Mouse (Mus musculus): ENCODE data around the gene Prl2c5. TPM values are rescaled to one million over a fixed set of nuclear protein-coding genes. Genes with fewer than 3 reads are reported as not detected.
"Not testable (repeated sequence)": the region's sequence is repeated elsewhere in the genome, so short reads cannot be mapped to it uniquely, and the experiment has no call there.

Gene Prl2c5
- polyA plus RNA-seq (2015; fragmentation: Nextera tagmentation; extraction: Ambion mirVana): not detected in 2 replicates

GRCm38 (mm10) chr13:13182415-13182814 lies at the start of gene Prl2c5:
Prl2c5 (plus strand) TSS chr13:13182715.
- H3K4me1 ChIP-seq (ENCODE audit: control insufficient read depth, insufficient read depth, low read length); H3K36me3 ChIP-seq (ENCODE audit: control insufficient read depth, insufficient read depth, low read length); H3K27ac ChIP-seq (ENCODE audit: low read length); ATAC-seq; H3K4me2 ChIP-seq (ENCODE audit: low read depth, low read length); H3K9me3 ChIP-seq (ENCODE audit: control insufficient read depth, low read length); H3K27me3 ChIP-seq (replicated peaks; ENCODE audit: control insufficient read depth, insufficient read depth, low read length); H3K9ac ChIP-seq (ENCODE audit: low read depth, low read length); H3K4me3 ChIP-seq (ENCODE audit: low read length): not testable (repeated sequence)
- 63% methylated on average over 2 of the region's 2 CpGs for WGBS

DNA sequence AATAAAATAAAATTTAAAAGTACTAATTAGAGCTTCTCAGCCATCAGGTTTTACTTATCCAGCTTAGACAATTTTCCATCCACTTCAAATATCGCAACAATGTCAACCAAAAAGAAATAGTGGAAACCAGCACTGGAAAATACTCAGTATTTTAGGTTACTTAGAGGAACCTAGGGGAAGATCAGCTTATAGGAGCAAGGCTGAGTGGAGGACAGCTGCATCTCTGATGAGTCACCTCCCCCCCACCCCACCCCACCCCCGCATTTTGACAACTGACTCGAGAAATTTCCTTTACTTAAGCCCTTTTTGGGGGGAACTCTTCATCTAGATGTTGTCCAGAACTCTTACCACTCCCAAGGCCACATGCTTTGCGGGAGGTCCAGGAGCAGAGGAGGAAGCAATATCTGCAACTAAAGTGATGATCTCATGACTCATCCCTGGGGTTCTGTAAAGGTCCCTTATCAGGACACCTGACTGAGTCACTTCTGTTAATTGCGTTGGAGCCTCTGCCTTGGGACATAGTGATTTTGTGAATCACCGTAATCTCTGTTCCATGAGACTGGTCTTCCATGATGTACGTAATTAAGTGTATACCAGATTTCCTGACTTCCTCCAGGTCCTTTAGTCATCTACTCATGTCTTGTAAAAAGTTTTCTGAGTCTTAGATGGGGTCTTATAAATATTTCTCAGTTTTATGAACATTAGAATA lies 19.6 kb upstream of the Prl2c5 start:
- not testable (repeated sequence) for H3K27ac ChIP-seq (ENCODE audit: low read length); H3K9ac ChIP-seq (ENCODE audit: low read depth, low read length); H3K9me3 ChIP-seq (ENCODE audit: control insufficient read depth, low read length); H3K4me3 ChIP-seq (ENCODE audit: low read length); H3K36me3 ChIP-seq (ENCODE audit: control insufficient read depth, insufficient read depth, low read length); ATAC-seq; H3K4me2 ChIP-seq (ENCODE audit: low read depth, low read length); H3K4me1 ChIP-seq (ENCODE audit: control insufficient read depth, insufficient read depth, low read length); H3K27me3 ChIP-seq (replicated peaks; ENCODE audit: control insufficient read depth, insufficient read depth, low read length)
- 58% methylated on average over 3 of the region's 7 CpGs for WGBS

DNA sequence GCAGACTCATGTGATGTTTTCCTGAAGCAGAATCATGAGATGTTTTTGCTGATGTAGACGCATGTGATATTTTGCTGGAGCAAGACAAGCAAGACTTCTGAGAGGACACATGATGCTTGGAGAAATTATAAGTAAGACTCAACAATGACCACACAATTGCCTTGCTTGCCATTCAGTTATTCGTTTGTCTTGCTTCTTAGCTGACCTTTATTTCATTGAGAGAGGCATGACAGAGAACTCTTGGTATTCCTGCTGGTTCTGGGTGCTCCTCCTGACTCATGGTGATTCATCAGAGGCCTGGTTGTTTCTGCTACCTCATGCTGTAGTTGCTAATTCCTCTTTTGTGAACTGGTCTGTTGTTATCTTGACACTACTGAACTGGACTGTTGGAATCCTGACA lies 13.9 kb upstream of the Prl2c5 start:
- H3K4me1 ChIP-seq (ENCODE audit: control insufficient read depth, insufficient read depth, low read length); H3K27ac ChIP-seq (ENCODE audit: low read length); H3K27me3 ChIP-seq (replicated peaks; ENCODE audit: control insufficient read depth, insufficient read depth, low read length); H3K9me3 ChIP-seq (ENCODE audit: control insufficient read depth, low read length); H3K4me2 ChIP-seq (ENCODE audit: low read depth, low read length); H3K36me3 ChIP-seq (ENCODE audit: control insufficient read depth, insufficient read depth, low read length); H3K9ac ChIP-seq (ENCODE audit: low read depth, low read length); ATAC-seq; H3K4me3 ChIP-seq (ENCODE audit: low read length): not testable (repeated sequence)
- WGBS: 81% methylated on average over 2 of the region's 2 CpGs

DNA sequence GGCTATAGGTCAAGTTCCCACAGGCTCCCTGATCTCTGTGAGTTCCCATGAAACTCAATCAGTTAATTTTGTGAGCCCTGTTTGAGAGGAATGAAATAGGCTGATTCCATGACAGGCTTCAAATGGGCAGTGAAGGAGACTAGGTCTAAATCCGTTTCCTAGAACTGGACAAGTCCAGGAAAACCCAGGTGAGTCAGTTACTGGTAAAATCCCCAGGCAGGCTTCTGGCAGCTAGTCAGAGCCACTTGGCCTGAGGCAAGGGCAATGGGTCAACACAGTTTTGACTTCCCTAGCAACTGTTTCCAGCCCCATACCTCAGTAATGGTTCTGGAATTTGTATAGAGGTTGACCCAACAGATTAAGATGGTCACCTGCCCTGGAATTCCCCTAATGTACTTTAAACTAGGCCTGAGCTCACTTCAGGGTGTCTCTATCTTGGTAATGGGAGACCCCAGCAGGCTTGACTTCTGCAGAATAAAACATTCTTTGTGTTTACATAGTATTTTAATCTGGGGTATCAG lies 8.8 kb upstream of the Prl2c5 start:
- H3K27me3 ChIP-seq (replicated peaks; ENCODE audit: control insufficient read depth, insufficient read depth, low read length); H3K27ac ChIP-seq (ENCODE audit: low read length); H3K9me3 ChIP-seq (ENCODE audit: control insufficient read depth, low read length); H3K9ac ChIP-seq (ENCODE audit: low read depth, low read length); H3K4me1 ChIP-seq (ENCODE audit: control insufficient read depth, insufficient read depth, low read length); H3K36me3 ChIP-seq (ENCODE audit: control insufficient read depth, insufficient read depth, low read length); H3K4me3 ChIP-seq (ENCODE audit: low read length); H3K4me2 ChIP-seq (ENCODE audit: low read depth, low read length); ATAC-seq: not testable (repeated sequence)
- WGBS: 83% methylated on average over 1 of the region's 1 CpGs

DNA sequence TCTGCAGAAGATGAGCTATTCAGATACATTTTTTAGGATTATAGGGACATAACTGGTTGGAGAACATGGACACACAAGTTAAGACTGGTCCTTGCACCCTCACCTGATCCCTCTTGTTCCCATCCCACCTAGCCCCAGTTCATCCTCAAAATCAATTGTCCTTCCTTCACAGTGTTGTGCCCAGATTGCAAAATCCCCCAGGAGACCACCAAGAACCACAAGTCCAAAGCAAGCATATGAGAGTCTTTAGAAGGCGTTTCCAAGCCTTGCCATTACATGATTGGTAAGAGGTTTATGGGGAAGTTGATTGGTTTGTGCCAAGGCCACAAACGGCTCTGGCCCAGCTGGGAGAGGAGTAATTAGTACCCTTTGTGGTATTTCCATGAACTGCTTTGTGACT lies 6.8 kb upstream of the Prl2c5 start:
- 58% methylated on average over 2 of the region's 2 CpGs for WGBS
- H3K36me3 ChIP-seq (ENCODE audit: control insufficient read depth, insufficient read depth, low read length); H3K4me2 ChIP-seq (ENCODE audit: low read depth, low read length); H3K27me3 ChIP-seq (replicated peaks; ENCODE audit: control insufficient read depth, insufficient read depth, low read length); H3K4me3 ChIP-seq (ENCODE audit: low read length); ATAC-seq; H3K4me1 ChIP-seq (ENCODE audit: control insufficient read depth, insufficient read depth, low read length); H3K9me3 ChIP-seq (ENCODE audit: control insufficient read depth, low read length); H3K9ac ChIP-seq (ENCODE audit: low read depth, low read length); H3K27ac ChIP-seq (ENCODE audit: low read length): not testable (repeated sequence)

- not testable (repeated sequence) for H3K9me3 ChIP-seq (ENCODE audit: control insufficient read depth, low read length); H3K27me3 ChIP-seq (replicated peaks; ENCODE audit: control insufficient read depth, insufficient read depth, low read length); H3K4me3 ChIP-seq (ENCODE audit: low read length); H3K4me2 ChIP-seq (ENCODE audit: low read depth, low read length); H3K4me1 ChIP-seq (ENCODE audit: control insufficient read depth, insufficient read depth, low read length); H3K36me3 ChIP-seq (ENCODE audit: control insufficient read depth, insufficient read depth, low read length); ATAC-seq; H3K27ac ChIP-seq (ENCODE audit: low read length); H3K9ac ChIP-seq (ENCODE audit: low read depth, low read length)
These were observed 28.7 kb downstream of the Prl2c5 start for GRCm38 (mm10) chr13:13211168-13211567.

DNA sequence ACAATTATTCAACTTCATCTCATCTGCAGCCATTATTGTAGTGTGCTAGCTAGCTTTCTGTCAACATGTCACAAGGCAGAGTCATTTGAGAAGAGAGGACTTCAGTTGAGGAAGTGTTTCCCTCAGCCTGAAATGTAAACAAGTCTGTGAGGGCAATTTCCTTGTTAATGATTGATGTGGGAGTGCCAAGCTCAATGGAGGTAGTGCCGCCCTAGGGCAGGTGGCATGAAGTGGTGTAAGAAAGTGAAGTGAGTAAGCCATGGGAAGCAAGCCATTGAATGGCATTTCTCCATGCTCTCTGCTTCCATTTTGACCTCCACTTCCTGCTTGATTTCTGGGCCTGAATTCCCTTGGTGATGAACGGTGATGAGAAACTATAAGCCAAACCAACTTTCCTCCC lies 33.8 kb downstream of the Prl2c5 start:
- WGBS: 65% methylated on average over 2 of the region's 2 CpGs
- not testable (repeated sequence) for H3K9me3 ChIP-seq (ENCODE audit: control insufficient read depth, low read length); H3K9ac ChIP-seq (ENCODE audit: low read depth, low read length); H3K27me3 ChIP-seq (replicated peaks; ENCODE audit: control insufficient read depth, insufficient read depth, low read length); ATAC-seq; H3K4me1 ChIP-seq (ENCODE audit: control insufficient read depth, insufficient read depth, low read length); H3K4me3 ChIP-seq (ENCODE audit: low read length); H3K36me3 ChIP-seq (ENCODE audit: control insufficient read depth, insufficient read depth, low read length); H3K4me2 ChIP-seq (ENCODE audit: low read depth, low read length); H3K27ac ChIP-seq (ENCODE audit: low read length)

- H3K9me3 ChIP-seq (ENCODE audit: control insufficient read depth, low read length); H3K27me3 ChIP-seq (replicated peaks; ENCODE audit: control insufficient read depth, insufficient read depth, low read length); H3K27ac ChIP-seq (ENCODE audit: low read length); H3K9ac ChIP-seq (ENCODE audit: low read depth, low read length); ATAC-seq; H3K4me1 ChIP-seq (ENCODE audit: control insufficient read depth, insufficient read depth, low read length); H3K4me2 ChIP-seq (ENCODE audit: low read depth, low read length); H3K36me3 ChIP-seq (ENCODE audit: control insufficient read depth, insufficient read depth, low read length); H3K4me3 ChIP-seq (ENCODE audit: low read length): not testable (repeated sequence)
- 78% methylated on average over 5 of the region's 5 CpGs for WGBS
These were observed 37.7 kb downstream of the Prl2c5 start for GRCm38 (mm10) chr13:13220231-13220630.

DNA sequence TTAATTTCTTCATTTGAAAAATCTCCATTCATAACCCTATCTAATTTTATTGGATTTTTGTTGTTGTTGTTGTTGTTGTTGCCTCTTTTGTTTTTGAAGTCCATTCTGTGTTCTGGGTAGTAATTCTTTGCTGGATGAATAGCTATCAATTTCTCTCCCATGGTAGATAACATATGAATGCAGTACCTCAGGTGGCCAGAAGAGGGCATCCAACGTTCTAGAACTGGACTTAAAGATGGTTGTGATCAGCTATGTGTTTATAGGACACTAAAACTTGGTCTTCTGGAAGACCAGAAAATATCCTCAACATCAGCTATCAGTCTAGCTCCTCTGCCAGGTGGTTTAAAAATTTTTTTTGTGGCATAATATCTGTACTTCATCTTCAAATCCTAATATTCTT lies 54.9 kb downstream of the Prl2c5 start:
- not testable (repeated sequence) for H3K27ac ChIP-seq (ENCODE audit: low read length); H3K36me3 ChIP-seq (ENCODE audit: control insufficient read depth, insufficient read depth, low read length); H3K4me3 ChIP-seq (ENCODE audit: low read length); H3K27me3 ChIP-seq (replicated peaks; ENCODE audit: control insufficient read depth, insufficient read depth, low read length); H3K4me2 ChIP-seq (ENCODE audit: low read depth, low read length); ATAC-seq; H3K4me1 ChIP-seq (ENCODE audit: control insufficient read depth, insufficient read depth, low read length); H3K9me3 ChIP-seq (ENCODE audit: control insufficient read depth, low read length); H3K9ac ChIP-seq (ENCODE audit: low read depth, low read length)
- 0% methylated on average over 1 of the region's 1 CpGs for WGBS
